Mouse (Mus musculus) spleen, adult 18-20 months (tissue): ENCODE measurements around the gene Homer2.

ENCODE experiments used
- DNase-seq, 2 experiments: peaks; one replicate each; pipeline ENCODE4 v3.0.0; 2022; ENCODE audit warnings: mixed read lengths in 2 of 2

Homer2 gene

DNA sequence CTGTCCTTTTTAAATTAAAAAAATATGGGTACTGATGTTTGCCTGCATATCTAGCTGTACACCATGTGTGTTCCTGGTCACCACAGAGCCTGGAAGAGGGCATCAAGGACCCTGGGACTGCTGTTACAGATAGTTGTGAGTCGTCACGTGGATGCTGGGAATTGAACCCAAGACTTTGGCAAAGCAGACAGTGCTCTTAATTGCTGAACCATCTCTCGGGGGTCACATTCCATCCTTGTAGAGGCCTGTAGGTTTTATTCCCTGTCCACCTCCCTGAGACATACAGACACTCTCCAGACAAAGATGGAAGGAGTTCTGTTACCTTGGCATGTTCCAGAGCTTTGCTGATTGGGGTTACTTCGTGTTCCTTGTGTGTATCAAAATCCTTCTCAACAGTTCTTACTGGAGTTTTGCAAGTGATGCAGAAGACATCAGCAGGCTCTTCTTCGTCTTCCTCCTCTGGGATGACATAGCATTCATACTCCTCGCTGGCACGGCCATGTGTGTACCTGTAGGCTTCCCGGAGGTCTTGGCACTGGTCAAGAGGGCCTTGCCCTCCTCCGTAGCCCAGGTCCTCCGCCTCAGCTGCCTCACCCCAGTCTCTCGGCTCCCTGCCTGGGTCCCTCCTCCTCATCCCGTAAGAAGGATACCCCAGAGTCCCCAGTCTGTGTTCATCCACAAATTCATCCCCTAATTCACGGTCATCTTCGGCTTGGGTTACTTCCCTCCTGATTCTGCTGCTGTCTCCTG is 147.9 kb downstream of the Homer2 start:
- no peak for DNase-seq

DNA sequence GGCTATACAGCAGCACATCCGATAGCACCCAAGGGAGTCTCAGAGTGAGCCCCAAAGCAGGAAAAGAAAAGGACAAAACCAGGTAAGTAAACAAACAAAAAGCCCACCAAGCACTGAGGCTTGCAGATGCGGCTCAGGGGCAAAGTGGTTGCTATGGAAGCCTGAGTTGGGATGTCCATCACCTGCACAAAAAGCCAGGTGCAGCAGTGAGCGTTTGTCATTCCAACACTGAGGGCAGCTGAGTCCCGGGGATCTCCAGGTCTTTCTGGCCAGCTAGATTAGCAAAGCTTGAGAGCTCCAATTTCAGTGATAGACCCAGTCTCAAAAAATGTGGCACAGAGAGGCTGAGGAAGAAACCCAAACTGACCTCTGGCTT is 149.4 kb downstream of the Homer2 start:
- DNase-seq: no peak

DNA sequence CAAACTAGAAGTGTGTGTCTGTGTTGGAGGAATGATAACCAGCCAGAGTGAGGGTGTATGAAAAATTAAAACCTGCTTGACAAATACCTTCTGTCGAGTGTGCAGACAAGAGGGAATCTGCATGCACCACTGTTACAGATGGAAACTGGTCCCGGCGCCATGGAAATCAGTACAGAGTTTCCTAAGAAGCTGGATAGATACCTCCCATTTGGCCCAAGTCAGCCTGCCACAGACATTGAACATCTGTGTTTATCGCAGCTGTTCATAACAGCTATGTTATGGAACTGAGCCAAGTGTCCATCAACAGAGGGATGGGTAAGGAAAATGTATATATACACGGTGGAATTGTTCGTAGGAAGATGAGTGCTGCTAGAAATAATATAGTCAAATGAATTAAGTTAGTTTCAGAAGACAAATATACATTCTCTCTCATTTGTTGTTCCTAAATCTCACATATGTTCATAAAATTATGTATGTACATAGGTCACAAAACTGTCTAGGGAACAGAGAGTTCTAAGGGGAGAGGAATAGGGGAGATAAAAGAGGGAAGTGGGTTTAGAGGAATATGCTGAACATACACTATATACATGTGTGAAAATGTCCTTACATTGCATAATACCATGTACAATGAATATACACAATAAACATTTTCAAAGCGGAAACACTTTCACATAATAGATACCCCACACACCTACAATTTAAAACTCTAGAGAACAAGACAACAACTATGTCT is 149.9 kb downstream of the Homer2 start:
- no peak for DNase-seq

DNA sequence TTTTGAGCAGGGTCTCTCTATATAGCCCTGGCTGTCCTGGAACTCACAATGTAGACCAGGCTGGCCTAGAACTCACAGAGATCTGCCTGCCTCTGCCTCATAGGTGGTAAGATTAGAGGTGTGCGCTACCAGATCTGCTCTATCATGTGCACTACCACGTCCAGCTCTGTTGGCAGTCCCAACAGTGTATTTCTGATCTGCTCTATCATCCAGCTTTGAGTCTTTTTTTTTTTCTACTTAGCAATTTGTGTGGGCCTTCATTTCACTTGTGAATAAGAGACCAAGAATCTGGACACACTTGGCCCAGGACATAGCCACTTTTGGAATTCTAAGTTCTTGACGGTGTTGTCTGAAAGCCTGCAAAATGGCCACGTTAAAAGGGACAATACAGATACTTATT is 150.5 kb downstream of the Homer2 start:
- DNase-seq: no peak

DNA sequence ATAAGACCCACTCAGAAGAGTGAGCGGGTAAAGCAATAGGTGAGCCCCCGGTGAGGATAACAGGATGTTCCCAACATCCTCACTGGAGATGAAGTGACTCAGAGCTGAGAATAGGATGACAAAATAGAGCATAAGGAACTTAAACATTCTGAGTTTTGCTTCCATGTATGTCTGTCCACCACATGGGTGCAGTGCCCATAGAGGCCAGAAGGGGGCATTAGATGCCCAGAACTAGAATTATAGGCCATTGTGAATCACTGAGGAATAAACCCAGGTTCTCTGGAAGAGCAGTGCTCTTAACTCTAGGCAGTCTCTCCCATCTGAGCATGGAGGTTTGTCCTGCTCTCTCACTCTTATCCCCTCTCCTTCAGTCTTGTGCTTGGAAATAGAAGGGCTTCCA is 153.0 kb downstream of the Homer2 start:
- DNase-seq: no peak

DNA sequence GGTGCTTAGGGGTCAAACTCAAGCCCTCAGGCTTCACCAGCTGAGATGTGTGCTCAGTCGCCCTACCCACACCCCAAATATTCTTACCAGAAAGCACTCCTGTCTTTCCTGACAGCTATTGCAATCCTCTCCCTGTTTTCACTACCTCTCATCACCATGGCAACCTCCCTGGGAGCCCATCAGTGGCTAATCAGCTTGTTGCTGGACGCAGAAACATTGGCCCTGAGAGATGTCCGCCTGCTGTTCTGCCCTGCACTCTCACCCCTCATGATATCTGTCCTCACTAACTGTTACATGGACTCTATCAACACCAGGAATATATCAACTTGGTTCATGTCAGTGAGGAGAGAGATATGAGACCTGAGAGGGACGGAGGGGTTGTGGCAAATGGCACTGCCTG is 153.7 kb downstream of the Homer2 start:
- no peak for DNase-seq
